Mouse (Mus musculus) G1E (cell line): Measurements from ENCODE around the gene Nle1.

Experiments used
- CTCF ChIP-seq: IDR thresholded peaks from 2 replicates; pipeline ENCODE4 v1.5.1; 2012; ENCODE audit warnings: low read depth, low read length, inconsistent platforms, mixed read lengths
- GATA1 ChIP-seq: IDR thresholded peaks from 2 replicates; pipeline ENCODE4 v1.6.1; 2012; ENCODE audit warnings: borderline replicate concordance, low read length, inconsistent platforms, mixed read lengths
- GATA2 ChIP-seq: IDR thresholded peaks from 2 replicates; pipeline ENCODE4 v1.6.1; 2012; ENCODE audit warnings: low read depth, low read length, inconsistent platforms, borderline replicate concordance
- TAL1 ChIP-seq: conservative IDR thresholded peaks from 2 replicates; pipeline ENCODE4 v1.6.1; 2012; ENCODE audit warnings: low read depth, low read length, inconsistent platforms, mixed read lengths

DNA sequence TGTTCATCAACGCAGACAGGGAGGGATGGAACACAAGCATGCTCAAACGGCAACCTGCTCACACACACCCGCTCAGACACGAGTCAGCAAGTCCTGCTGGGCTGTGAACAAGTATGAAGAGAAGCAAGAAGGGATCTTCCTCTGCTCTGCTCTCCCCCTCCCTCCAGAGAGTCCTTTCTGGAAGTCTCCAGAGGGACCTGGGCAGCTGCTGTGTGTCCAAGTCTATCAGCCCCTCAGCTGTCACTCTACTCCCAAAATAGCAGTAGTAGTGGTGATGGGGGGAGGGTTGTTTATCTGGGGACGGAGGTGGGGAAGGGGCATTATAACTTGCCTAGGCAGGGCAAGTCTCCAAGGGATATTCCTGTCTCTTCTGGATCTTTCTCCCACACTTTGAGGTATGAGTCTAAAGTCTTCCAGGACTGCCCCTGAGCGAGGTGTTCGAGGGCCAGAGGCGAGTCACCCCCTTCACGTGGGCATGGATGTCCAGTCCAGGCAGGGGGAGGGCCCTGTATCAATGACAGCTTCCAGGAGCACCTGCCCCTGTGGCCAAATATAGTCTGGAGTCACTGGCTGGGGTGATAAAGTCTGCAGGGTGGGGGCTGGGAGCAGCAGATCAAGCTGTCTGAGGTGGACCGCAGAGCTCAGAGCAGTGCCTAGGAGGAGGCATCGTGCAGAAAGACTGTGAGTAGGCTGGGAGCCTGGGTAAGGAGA, 2.6 kb upstream of the Nle1 start:
- TF ChIP-seq CTCF, result no peak
- TF ChIP-seq TAL1, result no peak
- no peak for TF ChIP-seq GATA1
- no peak for TF ChIP-seq GATA2
